Mouse (Mus musculus) CH12.LX (cell line): ENCODE measurements around the gene Pank2. TPM values are rescaled to one million over a fixed set of nuclear protein-coding genes. Genes with fewer than 3 reads are reported as not detected.
"Not testable (repeated sequence)": the region's sequence is repeated elsewhere in the genome, so short reads cannot be mapped to it uniquely, and the experiment has no call there.

Experiments
- DNase-seq: peaks from one replicate; pipeline ENCODE4 v3.0.0-alpha.2; 2013; ENCODE audit errors: extremely low read depth
- H3K27ac ChIP-seq: 2 replicates; pipeline ENCODE4 v1.5.1; 2012; ENCODE audit warnings: low read depth, mild to moderate bottlenecking, control low read depth, moderate library complexity; ENCODE audit not compliant: insufficient read depth
- H3K27me3 ChIP-seq: replicated peaks from 2 replicates; pipeline ENCODE3; 2012; ENCODE audit warnings: inconsistent platforms
- H3K36me3 ChIP-seq, 2 experiments: replicated peaks in 1 of 2; 2 replicates each; pipeline versions ENCODE3 to v1.6.1; 2012; ENCODE audit warnings: inconsistent platforms in 1 of 2, low read length in 1 of 2, mild to moderate bottlenecking in 1 of 2, mixed read lengths in 1 of 2, moderate library complexity in 1 of 2; ENCODE audit not compliant: control insufficient read depth in 1 of 2, insufficient read depth in 1 of 2
- H3K4me1 ChIP-seq, 2 experiments: 2 replicates each; pipeline ENCODE4 v1.6.1; 2012; ENCODE audit warnings: inconsistent platforms in 1 of 2, moderate library complexity in 1 of 2; ENCODE audit not compliant: insufficient read depth in 2 of 2, control insufficient read depth in 1 of 2
- H3K4me2 ChIP-seq: 2 replicates; pipeline ENCODE4 v1.6.1; 2012; ENCODE audit warnings: low read depth, mild to moderate bottlenecking, control low read depth; ENCODE audit not compliant: poor library complexity, insufficient read depth, severe bottlenecking
- H3K4me3 ChIP-seq, 3 experiments: fragments of 150-350 bp in 1 of 3; sonication (generic) in 1 of 3; replicated peaks in 1 of 3; 2 replicates each; pipeline versions ENCODE3 to v1.5.1; 2011 to 2012; ENCODE audit warnings: low read depth in 2 of 3, low read length in 2 of 3, mild to moderate bottlenecking in 2 of 3, moderate library complexity in 2 of 3, control low read depth in 1 of 3, improper control_type of control experiment in 1 of 3, inconsistent platforms in 1 of 3, mixed read lengths in 1 of 3; ENCODE audit not compliant: poor library complexity in 1 of 3
- H3K79me2 ChIP-seq: replicated peaks from 2 replicates; pipeline ENCODE4 v1.6.1; 2012; ENCODE audit warnings: mild to moderate bottlenecking, moderate library complexity; ENCODE audit not compliant: control insufficient read depth, poor library complexity, insufficient read depth, severe bottlenecking; ENCODE audit errors: extremely low read depth
- H3K9ac ChIP-seq: 2 replicates; pipeline ENCODE4 v1.6.1; 2012; ENCODE audit warnings: low read depth, mild to moderate bottlenecking, control low read depth, moderate library complexity; ENCODE audit not compliant: insufficient read depth
- H3K9me3 ChIP-seq: replicated peaks from 2 replicates; pipeline ENCODE3; 2012; ENCODE audit warnings: low read length, inconsistent platforms, mixed read lengths
- CHD1 ChIP-seq: IDR thresholded peaks from 2 replicates; pipeline ENCODE4 v1.6.1; 2012; ENCODE audit warnings: low read depth, low read length, improper control_type of control experiment, inconsistent platforms
- CTCF ChIP-seq, 2 experiments: IDR thresholded peaks in 1 of 2; conservative IDR thresholded peaks in 1 of 2; 2 replicates each; pipeline ENCODE4 v1.5.1; 2011 to 2012; ENCODE audit warnings: low read depth in 2 of 2, low read length in 2 of 2, improper control_type of control experiment in 1 of 2, inconsistent platforms in 1 of 2, mild to moderate bottlenecking in 1 of 2, moderate library complexity in 1 of 2
- ELF1 ChIP-seq: IDR thresholded peaks from 2 replicates; pipeline ENCODE4 v1.6.1; 2014; ENCODE audit warnings: low read depth, mild to moderate bottlenecking, inconsistent platforms, low read length, improper control_type of control experiment
- EP300 ChIP-seq: IDR thresholded peaks from 2 replicates; pipeline ENCODE4 v1.6.1; 2011; ENCODE audit warnings: low read length, improper control_type of control experiment
- ETS1 ChIP-seq: conservative IDR thresholded peaks from 2 replicates; pipeline ENCODE4 v1.6.1; 2012; ENCODE audit warnings: low read depth, mild to moderate bottlenecking, inconsistent platforms, low read length, improper control_type of control experiment, moderate library complexity
- HCFC1 ChIP-seq: IDR thresholded peaks from 2 replicates; pipeline ENCODE4 v1.6.1; 2012; ENCODE audit warnings: low read depth, mild to moderate bottlenecking, inconsistent platforms, low read length, improper control_type of control experiment
- IRF4 ChIP-seq: IDR thresholded peaks from 2 replicates; pipeline ENCODE4 v1.6.1; 2014; ENCODE audit warnings: low read depth, mild to moderate bottlenecking, inconsistent platforms, low read length, improper control_type of control experiment
- MAX ChIP-seq: IDR thresholded peaks from 2 replicates; pipeline ENCODE4 v1.6.1; 2011; ENCODE audit warnings: low read length, improper control_type of control experiment
- MAZ ChIP-seq: IDR thresholded peaks from 2 replicates; pipeline ENCODE4 v1.6.1; 2012; ENCODE audit warnings: low read depth, mild to moderate bottlenecking, inconsistent platforms, low read length, improper control_type of control experiment, moderate library complexity
- MEF2A ChIP-seq: IDR thresholded peaks from 2 replicates; pipeline ENCODE4 v1.6.1; 2014; ENCODE audit warnings: low read depth, mild to moderate bottlenecking, inconsistent platforms, low read length, improper control_type of control experiment, borderline replicate concordance
- MXI1 ChIP-seq: IDR thresholded peaks from 2 replicates; pipeline ENCODE4 v1.6.1; 2011; ENCODE audit warnings: mild to moderate bottlenecking, low read depth, low read length, improper control_type of control experiment
- MYC ChIP-seq: IDR thresholded peaks from 2 replicates; pipeline ENCODE4 v1.6.1; 2011; ENCODE audit warnings: low read depth, mild to moderate bottlenecking, improper control_type of control experiment, low read length
- NRF1 ChIP-seq: IDR thresholded peaks from 2 replicates; pipeline ENCODE4 v1.6.1; 2014; ENCODE audit warnings: low read depth, mild to moderate bottlenecking, inconsistent platforms, low read length, improper control_type of control experiment, moderate library complexity
- POLR2A ChIP-seq: IDR thresholded peaks from 2 replicates; pipeline ENCODE4 v1.6.1; 2011; ENCODE audit warnings: low read depth, mild to moderate bottlenecking, improper control_type of control experiment, low read length
- SIN3A ChIP-seq: IDR thresholded peaks from 2 replicates; pipeline ENCODE4 v1.6.1; 2012; ENCODE audit warnings: low read length, improper control_type of control experiment, inconsistent platforms
- SMC3 ChIP-seq: IDR thresholded peaks from 2 replicates; pipeline ENCODE4 v1.6.1; 2011; ENCODE audit warnings: low read depth, low read length, improper control_type of control experiment
- USF2 ChIP-seq: conservative IDR thresholded peaks from 2 replicates; pipeline ENCODE4 v1.6.1; 2011; ENCODE audit warnings: low read depth, low read length, improper control_type of control experiment
- ZC3H11A ChIP-seq: IDR thresholded peaks from 2 replicates; pipeline ENCODE4 v1.6.1; 2012; ENCODE audit warnings: low read depth, mild to moderate bottlenecking, inconsistent platforms, low read length, improper control_type of control experiment
- ZNF384 ChIP-seq: IDR thresholded peaks from 2 replicates; pipeline ENCODE4 v1.6.1; 2012; ENCODE audit warnings: low read depth, low read length, improper control_type of control experiment, inconsistent platforms
- dilution Hi-C: fragments of 300-500 bp; cut with MboI; formaldehyde crosslinking; loops from 2 replicates; pipeline ENCODE4 v1.14.3; 2020; ENCODE audit warnings: low sequenced_read_pairs; ENCODE audit not compliant: extremely low pct_unique_long_range_greater_than_20kb, extremely low pct_ligation_motif_present
- in situ Hi-C: fragments of 300-500 bp; cut with MboI; formaldehyde crosslinking; loops from 3 replicates; pipeline ENCODE4 v1.14.3; 2019; ENCODE audit warnings: low sequenced_read_pairs, low pct_ligation_motif_present, low pct_unique_long_range_greater_than_20kb, mixed read lengths
- polyA plus RNA-seq: library from polyadenylated mRNA; unstranded; fragments of >175 nt; gene quantifications from 2 replicates; pipeline ENCODE4 v1.2.1, GENCODE M21; 2012; ENCODE audit warnings: low read depth; ENCODE audit not compliant: insufficient read length
- total RNA-seq, 2 experiments: library from RNA; depleted of rRNA; stranded (reverse); fragments of 300-350 nt in 1 of 2; fragments of >200 nt in 1 of 2; gene quantifications; 2 replicates each; pipeline ENCODE4 v1.2.3; 2012 to 2014

Gene Pank2
- total and polyA plus RNA-seq, 3 experiments, result 16.6 to 43.2 (median 28.6) TPM

- no peak overlapping the region for H3K9ac ChIP-seq
- H3K4me2 ChIP-seq, result no peak overlapping the region
- dilution Hi-C loops, result no loop called here
- H3K4me1 ChIP-seq, result peaks cover 6 to 10% of the 10 kb centered on the region in 2 experiments
- DNase-seq, result no peak
- H3K79me2 ChIP-seq, result no peaks in the 10 kb centered on the region
- peaks cover 2% of the 10 kb centered on the region for H3K9me3 ChIP-seq
- H3K4me3 ChIP-seq, result no peak overlapping the region
- no peak overlapping the region for H3K27ac ChIP-seq
- in situ Hi-C loops, result no loop called here
- H3K36me3 ChIP-seq, result no peaks in the 10 kb centered on the region
- TF ChIP-seq SMC3, result no peak
- no peak for TF ChIP-seq MYC
- TF ChIP-seq MXI1, result no peak
- TF ChIP-seq NRF1, result no peak
- TF ChIP-seq CTCF (conservative IDR thresholded peaks at IDR 0.05 in 1 of 2, IDR thresholded peaks at IDR 0.05 in 1 of 2; ENCODE audit: low read depth in 2 of 2, low read length in 2 of 2), result no peak
- no peak for TF ChIP-seq CHD1
- no peak for TF ChIP-seq MAZ
- TF ChIP-seq USF2, result no peak
- H3K27me3 ChIP-seq, result peaks cover 5% of the 10 kb centered on the region
These were observed 38.7 kb upstream of the Pank2 start for GRCm38 (mm10) chr2:131223569-131223968.

- DNase-seq, result no peak
- Histone ChIP-seq H3K27ac (no peak overlapping the region), H3K79me2 (no peaks in the 10 kb centered on the region), H3K9me3 (peaks cover 2% of the 10 kb centered on the region), H3K4me1 (peaks cover 6 to 10% of the 10 kb centered on the region in 2 experiments)
- dilution Hi-C loops, result no loop called here
- no peak for TF ChIP-seq SIN3A
- no peak for TF ChIP-seq MEF2A
- TF ChIP-seq MYC, result no peak
- no peak for TF ChIP-seq MAX
- TF ChIP-seq HCFC1, result no peak
- no peak for TF ChIP-seq POLR2A
- TF ChIP-seq ETS1, result no peak
- TF ChIP-seq IRF4, result no peak
- no peak for TF ChIP-seq ELF1
- no peak for TF ChIP-seq ZC3H11A
- TF ChIP-seq EP300, result no peak
- no peak for TF ChIP-seq CTCF (conservative IDR thresholded peaks at IDR 0.05 in 1 of 2, IDR thresholded peaks at IDR 0.05 in 1 of 2; ENCODE audit: low read depth in 2 of 2, low read length in 2 of 2)
- no peak for TF ChIP-seq ZNF384
- TF ChIP-seq, all 38 proteins: peak for 0
- H3K9ac ChIP-seq, result no peak overlapping the region
- in situ Hi-C loops, result no loop called here
- no peak overlapping the region for H3K4me3 ChIP-seq
- H3K27me3 ChIP-seq, result peaks cover 5% of the 10 kb centered on the region
- H3K36me3 ChIP-seq, result no peaks in the 10 kb centered on the region
- H3K4me2 ChIP-seq, result no peak overlapping the region
These were observed 37.1 kb upstream of the Pank2 start for GRCm38 (mm10) chr2:131225178-131225577.

DNA sequence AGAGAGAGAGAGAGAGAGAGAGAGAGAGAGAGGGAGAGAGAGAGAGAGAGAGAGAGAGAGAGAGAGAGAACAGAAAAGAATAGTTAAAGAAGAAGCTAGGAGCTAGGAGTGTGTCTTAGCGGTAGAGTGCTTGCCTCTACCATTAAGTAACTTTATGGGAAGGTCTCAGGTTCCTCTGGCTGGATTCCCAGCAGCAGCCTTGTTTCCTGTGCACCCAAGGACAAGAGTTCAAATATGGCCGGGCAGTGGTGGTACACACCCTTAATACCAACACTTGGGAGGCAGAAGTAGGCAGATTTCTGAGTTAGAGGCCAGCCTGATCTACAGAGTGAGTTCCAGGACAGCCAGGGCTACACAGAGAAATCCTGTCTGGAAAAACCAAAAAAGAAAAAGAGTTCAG lies 35.6 kb upstream of the Pank2 start:
- H3K4me2 ChIP-seq, H3K79me2 ChIP-seq, H3K9me3 ChIP-seq, H3K4me3 ChIP-seq, H3K36me3 ChIP-seq, H3K27ac ChIP-seq, H3K4me1 ChIP-seq, H3K9ac ChIP-seq, H3K27me3 ChIP-seq, DNase-seq, in situ Hi-C loops, dilution Hi-C loops: not testable (repeated sequence)
